In genomic region chr11:76809450-76809849, GRCm38 (mm10) we compare ENCODE assay signal across 12 mouse cellular contexts. TPM values are rescaled to one million over a fixed set of nuclear protein-coding genes. Genes with fewer than 3 reads are reported as not detected.
DNase-seq lines count a peak whose midpoint lies in the region; ATAC-seq and TF ChIP-seq lines count a peak whose summit lies in the region.
"Had no signal": no experiment of that assay in that cellular context is flagged by ENCODE, and none has a peak within 500 bp of the region (broad histone marks: within the 10 kb centered on the region; RNA-seq: fewer than 3 reads in every experiment).

No protein-coding gene starts in this region.

- peak; percentile 46 for DNase-seq in lung, postnatal 0 days (ENCODE audit: low spot score)
- no peak for DNase-seq in lung, adult 2 months
- DNase-seq in lung, postnatal 25 days (ENCODE audit: low spot score), result peak; percentile 19
- DNase-seq in urinary bladder, postnatal 36 days (ENCODE audit: low spot score in 2 of 2), result no peak
- DNase-seq: right cerebral cortex, postnatal 25 days had no signal

- TF ChIP-seq POLR2A in lung, adult 2 months (IDR thresholded peaks at IDR 0.05; ENCODE audit: borderline replicate concordance, extremely low read depth, low read depth, low read length), result no peak

- H3K4me2 ChIP-seq in forebrain, embryonic 16.5 days (ENCODE audit: low read length), result no peak overlapping the region
- no peak overlapping the region for H3K4me2 ChIP-seq in forebrain, embryonic 12.5 days
- no peak overlapping the region for H3K4me2 ChIP-seq in lung, postnatal 0 days (replicated peaks; ENCODE audit: low read depth, low read length)
- no peak overlapping the region for H3K4me2 ChIP-seq in heart, embryonic 16.5 days (ENCODE audit: low read depth, low read length)
- H3K4me2 ChIP-seq in hindbrain, embryonic 16.5 days (ENCODE audit: low read length), result no peak overlapping the region
- H3K4me2 ChIP-seq: embryonic facial prominence, embryonic 12.5 days; kidney, embryonic 15.5 days; limb, embryonic 13.5 days had no signal

- TF ChIP-seq EP300 in lung, postnatal 0 days (IDR thresholded peaks at IDR 0.05), result no peak

- peak; percentile 57 for ATAC-seq in forebrain, embryonic 16.5 days
- ATAC-seq in forebrain, embryonic 12.5 days (ENCODE audit: low FRiP score), result no peak
- ATAC-seq in lung, postnatal 0 days, result no peak
- peak; percentile 67 for ATAC-seq in heart, embryonic 16.5 days (replicated peaks; ENCODE audit: extremely low read depth, insufficient read depth, low FRiP score)
- no peak for ATAC-seq in hindbrain, embryonic 16.5 days

- H3K36me3 ChIP-seq in forebrain, embryonic 16.5 days (ENCODE audit: control insufficient read depth, insufficient read depth), result peaks cover 9% of the 10 kb centered on the region
- peaks cover 26% of the 10 kb centered on the region for H3K36me3 ChIP-seq in forebrain, embryonic 12.5 days (replicated peaks)
- H3K36me3 ChIP-seq in lung, postnatal 0 days (ENCODE audit: insufficient read depth, low read length), result peaks cover 27% of the 10 kb centered on the region
- peaks cover 9% of the 10 kb centered on the region for H3K36me3 ChIP-seq in heart, embryonic 16.5 days (ENCODE audit: control insufficient read depth, insufficient read depth)
- H3K36me3 ChIP-seq in hindbrain, embryonic 16.5 days (ENCODE audit: control insufficient read depth, insufficient read depth, low read length), result peaks cover 7% of the 10 kb centered on the region; the same call in 1 of the 2 replicates

- H3K4me1 ChIP-seq in forebrain, embryonic 16.5 days (replicated peaks; ENCODE audit: control insufficient read depth, insufficient read depth, low read length), result peaks cover 7% of the 10 kb centered on the region
- no peaks in the 10 kb centered on the region for H3K4me1 ChIP-seq in forebrain, embryonic 12.5 days
- H3K4me1 ChIP-seq in lung, postnatal 0 days (ENCODE audit: insufficient read depth, low read depth, low read length), result no peaks in the 10 kb centered on the region
- no peaks in the 10 kb centered on the region; the same call in 1 of the 2 replicates for H3K4me1 ChIP-seq in lung, adult 2 months (ENCODE audit: control insufficient read depth, insufficient read depth, low read length)
- H3K4me1 ChIP-seq in heart, embryonic 16.5 days (ENCODE audit: control insufficient read depth, insufficient read depth, low read length), result peaks cover 6% of the 10 kb centered on the region
- H3K4me1 ChIP-seq in hindbrain, embryonic 16.5 days (ENCODE audit: control insufficient read depth, insufficient read depth, low read depth, low read length), result no peaks in the 10 kb centered on the region
- H3K4me1 ChIP-seq: embryonic facial prominence, embryonic 12.5 days; kidney, embryonic 15.5 days had no signal

- no peaks in the 10 kb centered on the region for H3K27me3 ChIP-seq in forebrain, embryonic 16.5 days (replicated peaks; ENCODE audit: control insufficient read depth, insufficient read depth, low read length)
- no peaks in the 10 kb centered on the region for H3K27me3 ChIP-seq in forebrain, embryonic 12.5 days
- H3K27me3 ChIP-seq in lung, postnatal 0 days (replicated peaks; ENCODE audit: insufficient read depth, low read length), result no peaks in the 10 kb centered on the region
- H3K27me3 ChIP-seq in heart, embryonic 16.5 days (ENCODE audit: control insufficient read depth, insufficient read depth, low read length), result no peaks in the 10 kb centered on the region
- no peaks in the 10 kb centered on the region for H3K27me3 ChIP-seq in hindbrain, embryonic 16.5 days (replicated peaks; ENCODE audit: control insufficient read depth, insufficient read depth, low read length)
- H3K27me3 ChIP-seq: embryonic facial prominence, embryonic 12.5 days; kidney, embryonic 15.5 days; limb, embryonic 13.5 days had no signal

- no peak for TF ChIP-seq CTCF in lung, postnatal 0 days (IDR thresholded peaks at IDR 0.05)
- no peak for TF ChIP-seq CTCF in lung, adult 2 months (IDR thresholded peaks at IDR 0.05; ENCODE audit: insufficient read depth, low read length)

- peak overlapping the region; percentile 67; the same call in 1 of the 2 replicates for H3K27ac ChIP-seq in forebrain, embryonic 16.5 days (ENCODE audit: low read length)
- no peak overlapping the region for H3K27ac ChIP-seq in forebrain, embryonic 12.5 days
- no peak overlapping the region for H3K27ac ChIP-seq in lung, postnatal 0 days (ENCODE audit: low read length)
- H3K27ac ChIP-seq in heart, embryonic 16.5 days (ENCODE audit: low read length), result peak overlapping the region; percentile 40; the same call in 1 of the 2 replicates
- no peak overlapping the region for H3K27ac ChIP-seq in hindbrain, embryonic 16.5 days (ENCODE audit: low read depth, low read length)
- H3K27ac ChIP-seq: embryonic facial prominence, embryonic 12.5 days; kidney, embryonic 15.5 days; limb, embryonic 13.5 days had no signal

- no peaks in the 10 kb centered on the region for H3K9me3 ChIP-seq in forebrain, embryonic 16.5 days (ENCODE audit: control insufficient read depth, low read length)
- no peaks in the 10 kb centered on the region for H3K9me3 ChIP-seq in forebrain, embryonic 12.5 days
- no peaks in the 10 kb centered on the region for H3K9me3 ChIP-seq in lung, postnatal 0 days (ENCODE audit: low read length)
- H3K9me3 ChIP-seq in heart, embryonic 16.5 days (replicated peaks; ENCODE audit: control insufficient read depth, low read length), result no peaks in the 10 kb centered on the region
- no peaks in the 10 kb centered on the region for H3K9me3 ChIP-seq in hindbrain, embryonic 16.5 days (ENCODE audit: control insufficient read depth, low read length)
- H3K9me3 ChIP-seq: embryonic facial prominence, embryonic 12.5 days; kidney, embryonic 15.5 days; limb, embryonic 13.5 days had no signal

- WGBS in forebrain, embryonic 16.5 days, result 53% methylated on average over 3 of the region's 3 CpGs
- 68% methylated on average over 3 of the region's 3 CpGs for WGBS in forebrain, embryonic 12.5 days
- WGBS in lung, postnatal 0 days, result 34% methylated on average over 3 of the region's 3 CpGs
- WGBS in lung, adult 2 months, result 28% methylated on average over 3 of the region's 3 CpGs
- WGBS in heart, embryonic 16.5 days, result 27% methylated on average over 3 of the region's 3 CpGs
- 57% methylated on average over 3 of the region's 3 CpGs for WGBS in hindbrain, embryonic 16.5 days

- H3K4me3 ChIP-seq in forebrain, embryonic 16.5 days (replicated peaks; ENCODE audit: low read length), result no peak overlapping the region
- no peak overlapping the region for H3K4me3 ChIP-seq in forebrain, embryonic 12.5 days (replicated peaks)
- H3K4me3 ChIP-seq in lung, postnatal 0 days (ENCODE audit: low read depth, low read length), result no peak overlapping the region
- no peak overlapping the region for H3K4me3 ChIP-seq in lung, adult 2 months (replicated peaks; ENCODE audit: extremely low read depth, low read depth, low read length)
- no peak overlapping the region for H3K4me3 ChIP-seq in heart, embryonic 16.5 days (ENCODE audit: low read length)
- no peak overlapping the region for H3K4me3 ChIP-seq in hindbrain, embryonic 16.5 days (ENCODE audit: low read length)
- H3K4me3 ChIP-seq: embryonic facial prominence, embryonic 12.5 days; kidney, embryonic 15.5 days; limb, embryonic 13.5 days had no signal

- H3K9ac ChIP-seq in forebrain, embryonic 16.5 days (replicated peaks; ENCODE audit: low read depth, low read length), result no peak overlapping the region
- no peak overlapping the region for H3K9ac ChIP-seq in forebrain, embryonic 12.5 days
- no peak overlapping the region for H3K9ac ChIP-seq in lung, postnatal 0 days (replicated peaks; ENCODE audit: low read depth)
- H3K9ac ChIP-seq in heart, embryonic 16.5 days (ENCODE audit: low read length), result no peak overlapping the region
- no peak overlapping the region for H3K9ac ChIP-seq in hindbrain, embryonic 16.5 days (ENCODE audit: low read depth, low read length)
- H3K9ac ChIP-seq: embryonic facial prominence, embryonic 12.5 days; kidney, embryonic 15.5 days; limb, embryonic 13.5 days had no signal

RNA-seq across cellular contexts. Expression of gene Cpd, which starts 37.4 kb away (rescaled TPM):
- 7.0 and 7.4 TPM in 2 replicates for polyA plus RNA-seq in forebrain, embryonic 16.5 days (2015; fragmentation: Nextera tagmentation; extraction: Ambion mirVana)
- polyA plus RNA-seq in forebrain, embryonic 12.5 days (2016; fragmentation: Nextera tagmentation; extraction: Ambion mirVana), result 11.7 and 13.2 TPM in 2 replicates
- polyA plus RNA-seq in lung, postnatal 0 days (2015; fragmentation: Nextera tagmentation; extraction: Ambion mirVana), result 15.7 and 16.7 TPM in 2 replicates
- 36.9 and 49.0 TPM in 2 replicates for polyA plus RNA-seq in lung, adult 2 months (2012; rRNA removed)
- 6.9 and 10.0 TPM in 2 replicates for polyA plus RNA-seq in heart, embryonic 16.5 days (2015; fragmentation: Nextera tagmentation; extraction: Ambion mirVana)
- polyA plus RNA-seq in hindbrain, embryonic 16.5 days (2015; fragmentation: Nextera tagmentation; extraction: Ambion mirVana), result 3.8 and 5.6 TPM in 2 replicates

RNA-seq across cellular contexts. Expression of gene Gosr1, which starts 46.1 kb away (rescaled TPM):
- polyA plus RNA-seq in forebrain, embryonic 16.5 days (2015; fragmentation: Nextera tagmentation; extraction: Ambion mirVana), result 29.4 and 35.4 TPM in 2 replicates
- polyA plus RNA-seq in forebrain, embryonic 12.5 days (2016; fragmentation: Nextera tagmentation; extraction: Ambion mirVana), result 29.7 and 31.9 TPM in 2 replicates
- polyA plus RNA-seq in lung, postnatal 0 days (2015; fragmentation: Nextera tagmentation; extraction: Ambion mirVana), result 19.5 and 21.6 TPM in 2 replicates
- 14.3 and 21.2 TPM in 2 replicates for polyA plus RNA-seq in lung, adult 2 months (2012; rRNA removed)
- 20.9 and 21.4 TPM in 2 replicates for polyA plus RNA-seq in heart, embryonic 16.5 days (2015; fragmentation: Nextera tagmentation; extraction: Ambion mirVana)
- 25.5 and 25.9 TPM in 2 replicates for polyA plus RNA-seq in hindbrain, embryonic 16.5 days (2015; fragmentation: Nextera tagmentation; extraction: Ambion mirVana)

Comparison
In these comparisons a context has a peak if more than half of its experiments do, and no peak if none do; other contexts are left out.
1. ATAC-seq: peak in forebrain, embryonic 16.5 days (single experiment) and heart, embryonic 16.5 days (single experiment); none in forebrain, embryonic 12.5 days (single experiment), lung, postnatal 0 days (single experiment) and hindbrain, embryonic 16.5 days (single experiment).
2. H3K27ac ChIP-seq: peak in forebrain, embryonic 16.5 days (single experiment) and heart, embryonic 16.5 days (single experiment); none in forebrain, embryonic 12.5 days (single experiment), lung, postnatal 0 days (single experiment) and hindbrain, embryonic 16.5 days (single experiment).
3. DNase-seq: peak in lung, postnatal 0 days (single experiment) and lung, postnatal 25 days (single experiment); none in lung, adult 2 months (single experiment) and urinary bladder, postnatal 36 days (0 of 2).